Mouse (Mus musculus) neural tube, embryonic 11.5 days (tissue): ENCODE results near the gene Ntn1. TPM values are rescaled to one million over a fixed set of nuclear protein-coding genes. Genes with fewer than 3 reads are reported as not detected.
A peak's percentile ranks its signal among the peaks of the same experiment; 100 is the strongest.

Experiments
- ATAC-seq: fragments of 200-750 bp; cut with Nextera tagmentation; 2 replicates; pipeline ENCODE4 v1.8.0; 2017; ENCODE audit warnings: moderate number of reproducible peaks, mild to moderate bottlenecking, moderate TSS enrichment, moderate library complexity; ENCODE audit not compliant: insufficient read depth, low FRiP score, low TSS enrichment
- DNase-seq: peaks from one replicate; pipeline ENCODE4 v3.0.0-alpha.2; 2015; ENCODE audit warnings: low spot score
- H3K27ac ChIP-seq: fragments of 300-500 bp; sonication (generic); 2 replicates; pipeline ENCODE4 v1.5.1; 2014; ENCODE audit warnings: low read depth, mild to moderate bottlenecking, low read length
- H3K27me3 ChIP-seq: fragments of 300-500 bp; sonication (generic); 2 replicates; pipeline ENCODE4 v1.6.1; 2014; ENCODE audit warnings: mild to moderate bottlenecking, low read length, mixed read lengths; ENCODE audit not compliant: control insufficient read depth, insufficient read depth
- H3K36me3 ChIP-seq: fragments of 300-500 bp; sonication (generic); 2 replicates; pipeline ENCODE4 v1.6.1; 2014; ENCODE audit warnings: mild to moderate bottlenecking, low read length, moderate library complexity, mixed read lengths; ENCODE audit not compliant: control insufficient read depth, insufficient read depth
- H3K4me1 ChIP-seq: fragments of 300-500 bp; sonication (generic); 2 replicates; pipeline ENCODE4 v1.6.1; 2014; ENCODE audit warnings: low read length, mixed read lengths; ENCODE audit not compliant: control insufficient read depth, insufficient read depth
- H3K4me2 ChIP-seq: fragments of 300-500 bp; sonication (generic); 2 replicates; pipeline ENCODE4 v1.6.1; 2014; ENCODE audit warnings: low read depth, mild to moderate bottlenecking, moderate library complexity
- H3K4me3 ChIP-seq: fragments of 300-500 bp; sonication (generic); 2 replicates; pipeline ENCODE4 v1.5.1; 2014; ENCODE audit warnings: low read depth, low read length
- H3K9ac ChIP-seq: fragments of 300-500 bp; sonication (generic); 2 replicates; pipeline ENCODE4 v1.6.1; 2014; ENCODE audit warnings: mild to moderate bottlenecking, low read length
- H3K9me3 ChIP-seq: fragments of 300-500 bp; sonication (generic); 2 replicates; pipeline ENCODE4 v1.6.1; 2016; ENCODE audit warnings: low read length; ENCODE audit not compliant: control insufficient read depth
- WGBS: fragments of 180-500 bp; shearing (Covaris S2); extraction: QIAGEN DNeasy Blood & Tissue Kit; methylation state at CpG from one replicate; pipeline ENCODE4 v1.1.7; 2014; 5-methylcytosine and 5-hydroxymethylcytosine counted together
- polyA plus RNA-seq: library from polyadenylated mRNA; unstranded; fragments of >200 nt; fragmentation: Nextera tagmentation; extraction: Ambion mirVana; gene quantifications from 2 replicates; pipeline ENCODE4 v1.2.1, GENCODE M21; 2014

Gene Ntn1
- polyA plus RNA-seq, 1 experiment from 2014 or later: 10.0 TPM

DNA sequence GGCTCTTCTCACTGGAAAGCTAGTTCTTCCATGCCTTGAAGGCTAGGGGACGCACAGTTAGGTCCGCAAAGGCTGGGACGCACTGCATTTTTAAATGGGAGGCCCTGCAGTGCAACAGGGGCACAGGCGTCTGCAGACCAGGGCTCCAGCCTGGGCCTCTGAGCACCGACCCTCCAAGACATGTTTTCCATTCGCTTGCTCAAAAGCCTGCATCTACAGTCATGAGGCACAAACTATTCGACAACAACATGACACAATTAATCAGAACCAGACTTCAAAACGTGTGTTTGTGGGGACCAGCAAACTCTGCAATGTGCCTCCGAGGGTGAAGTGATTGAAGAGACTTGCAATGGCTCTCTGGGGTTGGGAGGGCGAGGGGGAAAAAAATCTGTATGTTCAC lies 17.1 kb downstream of the Ntn1 start:
- H3K4me3 ChIP-seq: peak overlapping the region; percentile 67
- no peak overlapping the region for H3K27ac ChIP-seq
- DNase-seq: peak; percentile 50
- peak overlapping the region; percentile 48 for H3K9ac ChIP-seq
- 1% methylated on average over 10 of the region's 10 CpGs for WGBS
- no peaks in the 10 kb centered on the region for H3K36me3 ChIP-seq
- H3K9me3 ChIP-seq: no peaks in the 10 kb centered on the region
- peak overlapping the region; percentile 96 for H3K4me2 ChIP-seq
- peaks cover 33% of the 10 kb centered on the region for H3K4me1 ChIP-seq
- ATAC-seq: no peak
- H3K27me3 ChIP-seq: peaks cover 37% of the 10 kb centered on the region

DNA sequence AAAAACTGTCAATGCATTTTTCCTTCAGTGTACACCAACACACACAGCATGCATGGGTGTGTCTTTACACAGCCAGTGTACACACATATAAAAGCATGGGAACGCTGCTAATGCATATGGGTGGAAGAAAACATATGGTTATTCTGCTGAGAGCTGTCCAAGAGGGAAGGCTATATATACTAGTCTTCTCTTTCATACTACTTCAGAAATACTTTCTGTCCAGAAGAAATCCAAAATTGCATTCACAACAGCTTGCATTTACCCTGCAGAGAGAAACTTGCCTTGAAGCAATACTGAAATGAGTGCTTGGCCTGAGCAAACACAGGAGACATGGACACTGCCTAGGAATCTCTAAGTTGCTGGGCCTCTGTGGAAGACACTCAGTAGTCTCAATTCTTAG lies 18.8 kb downstream of the Ntn1 start:
- H3K4me2 ChIP-seq: 0 out of 2 replicates have a peak overlapping the region, but pooled peaks have one; percentile 7
- H3K4me1 ChIP-seq: peaks cover 38% of the 10 kb centered on the region
- H3K4me3 ChIP-seq: no peak overlapping the region
- peaks cover 29% of the 10 kb centered on the region for H3K27me3 ChIP-seq
- no peak overlapping the region for H3K9ac ChIP-seq
- no peak overlapping the region for H3K27ac ChIP-seq
- 78% methylated on average over 1 of the region's 1 CpGs for WGBS
- H3K36me3 ChIP-seq: no peaks in the 10 kb centered on the region; the same call in 1 of the 2 replicates
- H3K9me3 ChIP-seq: no peaks in the 10 kb centered on the region
- ATAC-seq: no peak
- DNase-seq: no peak

DNA sequence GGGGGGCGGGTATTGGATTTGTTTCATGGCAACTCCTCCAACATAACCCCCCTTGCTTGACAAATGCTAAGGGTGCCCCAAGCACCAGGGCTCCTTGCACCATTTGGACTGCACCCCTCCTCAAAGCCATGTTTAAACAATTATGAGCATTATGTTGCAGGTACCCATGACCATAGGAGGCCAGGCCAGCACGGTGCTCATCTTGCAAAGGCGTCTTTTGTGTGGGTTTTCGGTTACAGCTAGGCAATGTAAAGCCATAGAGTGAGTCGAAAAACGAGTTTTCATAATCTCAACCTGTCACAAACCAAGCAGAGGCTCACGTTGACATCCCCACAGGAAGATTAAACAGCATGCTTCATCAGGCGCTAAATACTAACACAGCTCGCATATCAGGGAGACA lies 19.3 kb downstream of the Ntn1 start:
- 73% methylated on average over 9 of the region's 9 CpGs for WGBS
- Histone ChIP-seq H3K27me3 (peaks cover 29% of the 10 kb centered on the region), H3K4me2 (no peak overlapping the region), H3K9ac (no peak overlapping the region), H3K36me3 (no peaks in the 10 kb centered on the region; the same call in 1 of the 2 replicates), H3K27ac (no peak overlapping the region), H3K4me3 (no peak overlapping the region), H3K4me1 (peaks cover 38% of the 10 kb centered on the region), H3K9me3 (no peaks in the 10 kb centered on the region)
- ATAC-seq (no peak), DNase-seq (no peak)

DNA sequence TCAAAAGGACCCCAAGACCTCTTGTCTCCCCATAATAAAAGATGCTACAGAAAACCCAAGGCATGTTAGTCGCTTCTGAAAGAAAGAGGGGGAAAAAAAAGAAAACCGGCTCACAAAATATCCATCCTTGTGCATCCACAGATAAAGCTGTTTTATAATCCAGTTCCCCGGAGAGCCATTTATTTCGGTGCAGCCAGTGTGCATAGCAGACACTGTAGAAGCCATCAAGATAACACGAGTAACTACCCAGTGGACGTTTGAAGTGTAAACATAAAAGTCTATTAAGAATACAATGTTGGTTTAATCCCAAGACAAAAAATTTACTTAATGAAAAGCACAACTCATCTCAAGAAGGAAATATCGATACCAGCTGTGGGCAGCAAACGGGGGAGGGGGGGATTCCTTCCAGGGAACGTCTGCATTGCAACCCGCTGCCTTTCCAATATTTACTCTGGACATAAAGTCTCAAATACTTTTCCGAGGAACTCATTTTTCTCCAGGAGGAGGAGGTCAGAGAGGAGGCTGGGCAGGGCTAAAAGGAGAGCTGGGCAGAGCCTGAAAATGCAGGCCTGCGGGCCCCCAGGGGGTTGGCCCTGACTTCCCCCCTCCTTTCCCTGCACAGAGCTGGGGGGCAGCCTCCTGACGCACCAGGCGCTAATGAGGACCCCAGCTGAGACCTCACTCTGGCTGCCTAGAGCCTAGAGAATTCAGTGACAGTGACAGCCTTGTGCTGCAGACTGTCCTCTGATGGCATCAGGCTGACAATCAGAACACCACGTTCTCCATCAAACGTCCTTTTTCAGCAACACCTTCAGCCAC lies 21.5 kb downstream of the Ntn1 start:
- DNase-seq: peak; percentile 46
- WGBS: 10% methylated on average over 16 of the region's 16 CpGs
- peaks cover 13% of the 10 kb centered on the region for H3K27me3 ChIP-seq
- no peaks in the 10 kb centered on the region for H3K9me3 ChIP-seq
- no peak overlapping the region for H3K9ac ChIP-seq
- peaks cover 31% of the 10 kb centered on the region for H3K4me1 ChIP-seq
- ATAC-seq: no peak
- peak overlapping the region; percentile 54 for H3K27ac ChIP-seq
- H3K36me3 ChIP-seq: no peaks in the 10 kb centered on the region; the same call in 1 of the 2 replicates
- H3K4me3 ChIP-seq: no peak overlapping the region
- peak overlapping the region; percentile 14 for H3K4me2 ChIP-seq

DNA sequence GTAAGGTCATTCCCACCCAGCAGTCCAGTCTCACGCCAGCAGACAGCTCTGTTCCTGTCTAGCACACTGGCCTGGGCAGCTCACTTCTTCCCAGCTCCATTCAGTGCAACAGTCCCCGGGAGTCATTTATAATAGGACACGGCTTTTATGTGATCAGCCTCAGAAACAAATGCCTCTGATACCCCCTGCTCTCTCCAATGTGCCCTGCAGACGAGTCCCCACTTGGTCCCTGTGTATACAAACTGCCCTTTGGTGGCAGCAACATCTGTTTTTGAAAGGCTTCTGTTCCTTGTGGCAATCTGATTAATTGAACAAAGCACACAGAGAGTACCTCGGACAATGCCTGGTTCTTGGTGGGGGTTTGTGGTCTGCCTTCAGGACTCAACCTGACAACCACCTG lies 22.2 kb downstream of the Ntn1 start:
- DNase-seq (peak; percentile 59), ATAC-seq (peak; percentile 73)
- Histone ChIP-seq H3K9ac (no peak overlapping the region), H3K4me1 (peaks cover 28% of the 10 kb centered on the region), H3K27ac (peak overlapping the region; percentile 54), H3K4me3 (no peak overlapping the region), H3K9me3 (no peaks in the 10 kb centered on the region), H3K27me3 (peaks cover 11% of the 10 kb centered on the region), H3K4me2 (peak overlapping the region; percentile 14), H3K36me3 (no peaks in the 10 kb centered on the region; the same call in 1 of the 2 replicates)
- WGBS: 5% methylated on average over 5 of the region's 5 CpGs

DNA sequence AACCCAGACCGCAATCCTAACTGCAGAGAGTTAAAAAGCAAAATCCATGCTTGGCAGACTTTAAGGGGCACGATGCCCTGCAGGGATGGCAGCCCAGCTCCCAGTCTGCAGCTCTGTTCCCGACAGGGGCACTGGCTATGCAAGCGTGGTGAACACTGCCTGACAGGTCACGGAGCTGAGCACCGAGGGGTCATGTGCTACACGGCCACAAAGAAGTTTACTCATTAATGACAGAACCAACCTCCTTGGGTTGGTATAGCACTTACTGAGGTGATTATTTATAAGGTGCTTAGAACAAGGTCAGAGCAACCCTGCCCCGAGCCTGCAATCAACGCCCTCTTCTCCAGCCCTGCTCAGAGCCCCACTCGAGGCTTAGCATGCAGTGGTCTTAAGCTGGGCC lies 27.5 kb downstream of the Ntn1 start:
- Histone ChIP-seq H3K27me3 (no peaks in the 10 kb centered on the region), H3K27ac (no peak overlapping the region), H3K9ac (no peak overlapping the region), H3K4me2 (no peak overlapping the region), H3K9me3 (no peaks in the 10 kb centered on the region), H3K4me1 (peaks cover 4% of the 10 kb centered on the region), H3K4me3 (no peak overlapping the region), H3K36me3 (no peaks in the 10 kb centered on the region; the same call in none of the 2 replicates)
- ATAC-seq (no peak), DNase-seq (no peak)
- 68% methylated on average over 10 of the region's 10 CpGs for WGBS

DNA sequence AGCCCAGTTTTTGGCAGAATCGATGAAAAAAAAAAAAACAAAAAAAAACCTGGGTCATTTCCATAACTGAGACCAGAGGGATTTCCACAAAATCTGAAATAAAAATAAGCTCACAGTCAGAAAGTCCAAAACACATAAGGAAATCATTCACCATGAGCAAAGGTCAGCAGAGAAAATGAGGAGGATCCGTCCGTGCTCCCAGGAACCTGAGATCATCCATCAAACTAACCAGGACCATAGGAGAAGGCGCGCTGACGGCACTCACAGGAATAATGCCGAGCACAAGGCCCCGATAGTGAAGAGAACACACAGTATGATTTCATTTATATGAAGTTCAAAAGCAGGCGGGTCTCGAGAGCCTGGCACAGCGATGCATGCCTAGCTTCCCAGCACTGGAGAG lies 29.0 kb downstream of the Ntn1 start:
- no peak overlapping the region for H3K9ac ChIP-seq
- H3K27ac ChIP-seq: no peak overlapping the region
- no peaks in the 10 kb centered on the region for H3K9me3 ChIP-seq
- H3K36me3 ChIP-seq: no peaks in the 10 kb centered on the region; the same call in 1 of the 2 replicates
- no peak for DNase-seq
- no peak overlapping the region for H3K4me3 ChIP-seq
- no peak for ATAC-seq
- 44% methylated on average over 11 of the region's 11 CpGs for WGBS
- H3K27me3 ChIP-seq: no peaks in the 10 kb centered on the region
- no peaks in the 10 kb centered on the region; the same call in 1 of the 2 replicates for H3K4me1 ChIP-seq
- H3K4me2 ChIP-seq: no peak overlapping the region

DNA sequence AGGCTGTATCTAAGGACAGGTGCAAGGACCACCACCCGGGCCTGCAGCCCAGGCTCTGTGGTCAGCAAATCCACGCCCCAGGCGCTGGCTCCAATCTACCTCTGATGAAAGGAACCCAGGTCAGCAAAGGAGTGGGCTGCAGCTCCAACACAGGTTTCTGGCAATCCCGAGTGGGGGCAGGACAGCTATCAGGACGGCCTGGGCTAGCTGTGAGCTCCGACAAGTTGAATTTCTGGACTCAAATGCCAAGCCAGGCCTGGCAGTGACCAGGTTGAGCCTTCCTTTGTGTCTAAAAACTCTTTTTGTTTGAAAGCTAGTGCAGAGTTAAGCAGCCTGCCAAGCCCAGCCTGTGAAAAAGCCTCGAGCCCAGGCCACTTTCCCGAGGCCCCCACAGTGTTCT lies 43.7 kb downstream of the Ntn1 start:
- WGBS: 79% methylated on average over 8 of the region's 8 CpGs
- Histone ChIP-seq H3K27ac (no peak overlapping the region), H3K4me1 (no peaks in the 10 kb centered on the region), H3K9ac (no peak overlapping the region), H3K36me3 (0 out of 2 replicates have a peak, but pooled peaks cover 2% of the 10 kb centered on the region), H3K9me3 (no peaks in the 10 kb centered on the region), H3K27me3 (no peaks in the 10 kb centered on the region), H3K4me3 (no peak overlapping the region), H3K4me2 (no peak overlapping the region)
- DNase-seq (no peak), ATAC-seq (no peak)

DNA sequence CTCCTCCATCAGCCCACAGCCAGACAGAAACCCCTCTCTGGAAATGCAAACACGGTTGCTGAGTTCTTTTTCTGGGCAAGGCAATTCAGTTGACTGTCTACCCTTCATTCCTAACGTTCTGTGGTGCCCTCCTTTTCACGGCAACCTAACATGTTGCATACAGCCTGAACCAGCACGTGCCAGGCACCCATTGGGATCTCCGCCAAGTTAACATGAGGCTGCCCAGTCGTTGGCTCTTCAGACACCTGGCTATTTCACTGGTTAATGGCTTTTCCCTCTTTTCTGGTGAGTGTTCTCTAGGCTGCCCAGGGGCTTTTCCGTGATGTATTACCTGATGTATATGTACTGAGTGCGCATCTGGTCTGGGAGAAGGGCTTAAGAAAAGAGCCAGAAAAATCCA lies 45.1 kb downstream of the Ntn1 start:
- H3K4me3 ChIP-seq: no peak overlapping the region
- no peak overlapping the region for H3K4me2 ChIP-seq
- H3K27me3 ChIP-seq: no peaks in the 10 kb centered on the region
- no peaks in the 10 kb centered on the region for H3K9me3 ChIP-seq
- 0 out of 2 replicates have a peak, but pooled peaks cover 2% of the 10 kb centered on the region for H3K36me3 ChIP-seq
- ATAC-seq: no peak
- H3K9ac ChIP-seq: no peak overlapping the region
- WGBS: 70% methylated on average over 8 of the region's 8 CpGs
- no peak for DNase-seq
- H3K4me1 ChIP-seq: no peaks in the 10 kb centered on the region
- no peak overlapping the region for H3K27ac ChIP-seq
